Mouse (Mus musculus) neutrophil, adult 5-6 weeks (primary cell): Measurements from ENCODE around the gene Zscan4-ps2. TPM values are rescaled to one million over a fixed set of nuclear protein-coding genes. Genes with fewer than 3 reads are reported as not detected.
"Not testable (repeated sequence)": the region's sequence is repeated elsewhere in the genome, so short reads cannot be mapped to it uniquely, and the experiment has no call there.

Source experiments
- ATAC-seq: fragments of 151-379, 151-347 bp; 2 replicates; pipeline ENCODE4 v1.8.0; 2017; ENCODE audit warnings: mild to moderate bottlenecking, moderate TSS enrichment; ENCODE audit not compliant: insufficient number of reproducible peaks, poor library complexity, low FRiP score, severe bottlenecking; ENCODE audit errors: extremely low read depth
- total RNA-seq: library from RNA; stranded (forward); fragments of 200-1000 nt; gene quantifications from 2 replicates; pipeline ENCODE4 v1.2.3, GENCODE M21; 2017

Zscan4-ps2 gene
- total RNA-seq = not detected in 2 replicates

GRCm38 (mm10) chr7:11514010-11514409, at the start of gene Zscan4-ps2:
Gene Zscan4-ps2, plus strand, starts transcription at chr7:11514310.
- not testable (repeated sequence) for ATAC-seq

Other genes starting within 250 kb of the Zscan4-ps2 start
- gene Zscan4e, start 203.6 kb upstream of the Zscan4-ps2 start, total RNA-seq = not detected in 2 replicates
- not detected in 2 replicates for gene Zscan4f, start 116.4 kb upstream of the Zscan4-ps2 start, total RNA-seq
- gene Zscan4-ps3, start 95.0 kb downstream of the Zscan4-ps2 start, total RNA-seq = 0.37 TPM in 1 of 2 replicates, not detected in the other
- 0.12 TPM in 1 of 2 replicates, not detected in the other for gene Vmn1r72, start 165.8 kb downstream of the Zscan4-ps2 start, total RNA-seq
- 0.12 TPM in 1 of 2 replicates, not detected in the other for gene Vmn1r73, start 216.0 kb downstream of the Zscan4-ps2 start, total RNA-seq